Mouse (Mus musculus): ENCODE results near the gene Arap1. TPM values are rescaled to one million over a fixed set of nuclear protein-coding genes. Genes with fewer than 3 reads are reported as not detected.

The Arap1 gene
- polyA plus RNA-seq, 1 experiment from 2014 or later: 10.6 TPM

DNA sequence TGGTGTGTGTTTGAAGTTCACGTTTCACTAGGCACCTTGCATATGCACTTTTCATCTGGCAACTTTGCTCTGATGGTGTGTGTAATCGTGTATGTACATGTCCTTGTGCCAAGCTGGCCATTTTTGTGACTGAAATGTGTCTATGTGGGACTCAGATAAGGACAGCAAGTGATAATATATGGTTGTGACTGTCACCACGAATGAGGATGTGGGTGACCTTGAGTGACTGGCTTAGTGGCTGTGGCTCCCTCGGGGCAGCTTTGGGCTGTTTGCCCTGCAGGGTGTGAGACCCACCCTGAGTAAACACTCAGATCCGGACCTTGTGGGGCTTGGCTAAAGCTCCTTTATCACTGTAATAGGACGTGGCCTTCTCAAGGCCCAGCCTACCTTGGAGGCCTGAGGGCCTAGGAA is 31.3 kb upstream of the Arap1 start:
- H3K4me3 ChIP-seq: no peak overlapping the region
- no peaks in the 10 kb centered on the region for H3K9me3 ChIP-seq
- ATAC-seq (replicated peaks): no peak
- H3K27ac ChIP-seq: no peak overlapping the region
- H3K4me2 ChIP-seq: no peak overlapping the region
- no peaks in the 10 kb centered on the region for H3K36me3 ChIP-seq (replicated peaks)
- 73% methylated on average over 6 of the region's 6 CpGs for WGBS
- peaks cover 16% of the 10 kb centered on the region for H3K27me3 ChIP-seq (replicated peaks)
- no peak overlapping the region for H3K9ac ChIP-seq
- peaks cover 10% of the 10 kb centered on the region for H3K4me1 ChIP-seq

DNA sequence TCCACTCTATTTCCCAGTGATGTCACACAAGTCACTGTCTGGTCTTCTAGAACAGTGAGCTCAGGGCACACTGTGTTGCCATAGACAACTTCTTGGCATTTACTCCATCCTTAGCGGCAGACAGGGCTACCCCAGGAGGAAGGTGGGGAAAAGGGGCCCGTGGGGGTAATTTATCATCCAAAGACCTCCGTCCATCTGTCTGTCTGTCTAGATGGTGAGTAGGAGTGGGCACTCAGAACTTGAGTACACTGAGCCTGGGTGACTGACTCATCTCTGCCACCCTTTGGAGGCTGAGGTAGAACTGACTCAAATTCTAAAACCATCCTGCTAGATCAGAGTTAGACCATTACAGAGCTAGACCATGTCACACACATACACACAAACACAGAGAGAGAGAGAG is 30.9 kb upstream of the Arap1 start, which contains the start of gene Stard10:
TSS of gene Stard10 (plus strand) at position 73 of the 400 bp plus-strand sequence.
- ATAC-seq (replicated peaks): no peak
- no peak within 1 kb of the TSS for H3K4me3 ChIP-seq
- no peaks in the 10 kb centered on the region for H3K36me3 ChIP-seq (replicated peaks)
- peaks cover 14% of the 10 kb centered on the region for H3K4me1 ChIP-seq
- H3K9ac ChIP-seq: no peak within 1 kb of the TSS
- 72% methylated on average over 3 of the region's 3 CpGs for WGBS
- no peak within 1 kb of the TSS for H3K27ac ChIP-seq
- H3K27me3 ChIP-seq (replicated peaks): peaks cover 18% of the 10 kb centered on the region
- no peak within 1 kb of the TSS for H3K4me2 ChIP-seq
- H3K9me3 ChIP-seq: no peaks in the 10 kb centered on the region

DNA sequence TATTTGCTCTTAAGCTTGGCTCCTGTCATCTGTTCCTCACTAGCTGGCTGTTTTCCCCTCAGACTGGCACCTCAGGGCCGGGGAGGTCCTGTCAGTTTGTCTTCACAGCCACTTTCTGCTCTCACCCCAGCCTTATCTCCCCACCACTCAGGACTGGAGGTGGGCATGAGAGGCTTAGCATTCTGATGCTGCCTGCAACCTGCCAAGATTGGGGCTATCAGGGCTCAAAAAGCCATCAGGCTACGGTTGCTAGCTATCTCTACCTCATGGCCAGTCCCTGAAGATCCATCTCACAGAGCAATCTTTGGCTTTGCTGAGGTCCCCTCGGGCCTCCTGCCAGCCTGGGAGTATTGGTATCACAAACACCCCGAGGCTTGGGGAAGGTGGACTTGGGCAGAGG is 29.0 kb upstream of the Arap1 start:
- H3K4me1 ChIP-seq: peaks cover 20% of the 10 kb centered on the region
- no peak overlapping the region for H3K9ac ChIP-seq
- no peak overlapping the region for H3K4me2 ChIP-seq
- no peak overlapping the region for H3K4me3 ChIP-seq
- WGBS: 66% methylated on average over 4 of the region's 4 CpGs
- ATAC-seq (replicated peaks): no peak
- H3K27me3 ChIP-seq (replicated peaks): peaks cover 19% of the 10 kb centered on the region
- no peaks in the 10 kb centered on the region for H3K36me3 ChIP-seq (replicated peaks)
- no peaks in the 10 kb centered on the region for H3K9me3 ChIP-seq
- H3K27ac ChIP-seq: no peak overlapping the region

DNA sequence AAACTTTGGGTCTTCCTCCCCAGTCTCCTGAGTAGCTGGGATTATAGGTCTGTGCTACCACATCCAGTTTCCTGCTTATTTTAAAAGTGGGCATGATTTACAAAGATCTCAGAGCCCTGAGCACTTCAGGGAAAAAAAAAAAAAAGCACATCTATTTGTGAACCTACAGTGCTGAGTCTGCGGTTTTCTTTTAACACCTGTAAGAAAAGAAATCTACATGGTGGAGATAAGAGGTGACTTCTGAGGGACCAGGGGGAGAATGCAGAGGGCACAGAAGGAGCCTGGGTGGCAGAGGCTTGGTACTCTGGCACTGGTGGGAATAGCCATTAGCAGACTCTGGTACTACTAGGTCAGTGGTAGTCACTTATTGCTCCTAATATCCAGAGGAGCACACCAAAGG is 28.1 kb upstream of the Arap1 start:
- H3K9ac ChIP-seq: no peak overlapping the region
- peaks cover 20% of the 10 kb centered on the region for H3K4me1 ChIP-seq
- H3K9me3 ChIP-seq: no peaks in the 10 kb centered on the region
- H3K4me2 ChIP-seq: peak overlapping the region; percentile 100; the same call in 1 of the 2 replicates
- ATAC-seq (replicated peaks): no peak
- H3K27me3 ChIP-seq (replicated peaks): peaks cover 19% of the 10 kb centered on the region
- H3K36me3 ChIP-seq (replicated peaks): no peaks in the 10 kb centered on the region
- WGBS: 94% methylated on average over 1 of the region's 1 CpGs
- no peak overlapping the region for H3K27ac ChIP-seq
- no peak overlapping the region for H3K4me3 ChIP-seq

DNA sequence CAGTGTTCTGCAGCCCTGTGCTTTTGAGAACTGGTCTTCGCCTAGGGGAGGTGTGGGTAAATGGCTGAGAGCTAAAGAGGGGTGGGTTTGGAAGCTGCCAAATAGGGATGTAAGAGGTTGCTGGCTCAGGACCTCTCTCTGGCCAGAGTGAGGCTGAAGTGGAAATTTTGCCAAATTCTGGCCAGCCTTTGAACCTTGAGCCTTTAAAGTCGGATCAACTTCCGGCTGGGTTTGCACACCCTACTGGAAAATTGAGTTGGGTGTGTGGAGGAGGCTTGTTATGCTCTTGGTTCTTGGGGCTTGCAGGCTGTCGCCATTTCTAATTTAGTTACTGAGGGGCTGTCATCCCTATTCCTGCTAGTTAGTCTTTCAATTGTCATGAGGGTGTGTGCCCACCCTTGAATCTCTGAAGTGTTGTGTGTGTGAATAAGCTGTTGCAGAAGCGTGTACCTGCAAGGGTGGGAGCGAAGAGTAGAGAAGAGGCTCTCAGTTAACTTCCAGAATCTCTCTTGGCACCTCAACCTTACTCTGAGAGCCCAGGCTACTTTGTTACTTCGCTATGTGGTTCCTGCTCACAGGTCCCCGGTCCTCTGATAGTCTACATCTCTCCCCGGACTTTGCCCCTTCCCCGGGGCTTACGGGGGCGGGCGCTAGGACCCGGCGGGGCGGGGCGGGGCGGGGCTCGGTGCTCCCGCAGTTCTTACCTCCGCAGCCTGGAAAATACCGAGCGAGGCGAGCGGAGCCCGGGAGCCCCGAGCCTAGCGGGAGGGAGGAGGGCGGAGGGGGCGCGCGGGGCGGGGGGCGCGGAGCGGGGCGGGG is 27.3 kb upstream of the Arap1 start:
- peak; percentile 79 for ATAC-seq (replicated peaks)
- Histone ChIP-seq H3K4me2 (peak overlapping the region; percentile 100), H3K9ac (peak overlapping the region; percentile 65), H3K27ac (no peak overlapping the region), H3K27me3 (replicated peaks) (peaks cover 19% of the 10 kb centered on the region), H3K4me3 (peak overlapping the region; percentile 85), H3K9me3 (no peaks in the 10 kb centered on the region), H3K36me3 (replicated peaks) (no peaks in the 10 kb centered on the region), H3K4me1 (peaks cover 20% of the 10 kb centered on the region)
- 6% methylated on average over 35 of the region's 37 CpGs for WGBS

DNA sequence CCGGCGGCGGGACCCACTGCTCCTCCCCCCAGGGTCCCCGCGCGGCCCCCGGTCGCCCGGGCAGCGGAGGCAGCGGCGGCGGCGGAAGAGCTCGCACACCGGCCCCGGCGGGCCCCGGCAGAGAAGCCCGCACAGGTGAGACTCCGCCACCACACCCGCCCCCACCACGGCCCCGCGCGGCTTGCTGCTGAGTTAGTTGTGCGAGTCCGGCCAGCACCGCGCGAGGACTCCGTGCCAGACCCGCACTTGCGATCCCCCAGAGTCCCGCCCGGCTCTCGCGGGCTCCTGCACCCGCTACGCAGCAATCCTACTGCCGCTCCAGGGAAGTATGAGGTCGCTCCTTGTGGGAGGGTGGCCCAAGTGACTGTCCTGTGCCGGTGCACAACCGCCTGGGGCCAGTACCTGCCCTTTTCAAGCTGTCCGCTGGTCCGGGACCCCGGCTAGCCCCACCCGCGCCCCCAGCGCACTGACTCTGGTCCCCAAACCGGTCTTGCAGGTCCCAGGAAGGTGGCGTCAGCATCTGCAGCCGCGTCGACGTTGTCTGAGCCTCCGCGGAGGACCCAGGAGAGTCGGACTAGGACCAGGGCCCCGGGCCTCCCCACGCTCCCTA is 26.5 kb upstream of the Arap1 start:
- H3K4me2 ChIP-seq: peak overlapping the region; percentile 100
- no peaks in the 10 kb centered on the region for H3K9me3 ChIP-seq
- H3K9ac ChIP-seq: peak overlapping the region; percentile 65
- H3K36me3 ChIP-seq (replicated peaks): no peaks in the 10 kb centered on the region
- no peak overlapping the region for H3K27ac ChIP-seq
- peaks cover 19% of the 10 kb centered on the region for H3K27me3 ChIP-seq (replicated peaks)
- WGBS: 1% methylated on average over 49 of the region's 61 CpGs
- peaks cover 20% of the 10 kb centered on the region for H3K4me1 ChIP-seq
- H3K4me3 ChIP-seq: peak overlapping the region; percentile 85
- ATAC-seq (replicated peaks): peak; percentile 75

DNA sequence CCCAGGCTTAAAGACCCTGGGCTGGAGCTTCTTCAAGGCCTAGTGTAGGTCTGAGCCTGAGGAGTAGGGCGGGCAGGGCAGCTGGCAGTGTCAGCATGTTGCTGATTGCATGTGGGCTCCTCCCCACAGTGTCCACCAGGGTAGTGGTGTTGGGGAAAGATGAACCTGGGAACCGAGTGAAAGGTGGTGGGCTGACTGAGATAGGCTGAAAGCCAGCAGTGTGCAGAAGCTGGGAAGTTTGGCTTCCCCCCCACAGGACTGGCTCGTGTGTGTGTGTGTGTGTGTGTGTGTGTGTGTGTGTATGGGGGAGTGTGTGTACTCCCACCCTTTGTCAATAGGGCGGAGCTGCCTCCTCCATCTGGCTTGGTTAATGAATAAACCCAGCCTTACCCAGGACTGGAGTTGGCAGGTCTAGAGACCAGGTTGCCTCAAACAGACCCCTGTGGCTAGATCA is 24.7 kb upstream of the Arap1 start:
- Histone ChIP-seq H3K4me3 (no peak overlapping the region), H3K4me2 (no peak overlapping the region), H3K27ac (no peak overlapping the region), H3K9ac (no peak overlapping the region), H3K27me3 (replicated peaks) (peaks cover 19% of the 10 kb centered on the region), H3K36me3 (replicated peaks) (no peaks in the 10 kb centered on the region), H3K4me1 (peaks cover 21% of the 10 kb centered on the region), H3K9me3 (no peaks in the 10 kb centered on the region)
- no peak for ATAC-seq (replicated peaks)
- 68% methylated on average over 4 of the region's 4 CpGs for WGBS

DNA sequence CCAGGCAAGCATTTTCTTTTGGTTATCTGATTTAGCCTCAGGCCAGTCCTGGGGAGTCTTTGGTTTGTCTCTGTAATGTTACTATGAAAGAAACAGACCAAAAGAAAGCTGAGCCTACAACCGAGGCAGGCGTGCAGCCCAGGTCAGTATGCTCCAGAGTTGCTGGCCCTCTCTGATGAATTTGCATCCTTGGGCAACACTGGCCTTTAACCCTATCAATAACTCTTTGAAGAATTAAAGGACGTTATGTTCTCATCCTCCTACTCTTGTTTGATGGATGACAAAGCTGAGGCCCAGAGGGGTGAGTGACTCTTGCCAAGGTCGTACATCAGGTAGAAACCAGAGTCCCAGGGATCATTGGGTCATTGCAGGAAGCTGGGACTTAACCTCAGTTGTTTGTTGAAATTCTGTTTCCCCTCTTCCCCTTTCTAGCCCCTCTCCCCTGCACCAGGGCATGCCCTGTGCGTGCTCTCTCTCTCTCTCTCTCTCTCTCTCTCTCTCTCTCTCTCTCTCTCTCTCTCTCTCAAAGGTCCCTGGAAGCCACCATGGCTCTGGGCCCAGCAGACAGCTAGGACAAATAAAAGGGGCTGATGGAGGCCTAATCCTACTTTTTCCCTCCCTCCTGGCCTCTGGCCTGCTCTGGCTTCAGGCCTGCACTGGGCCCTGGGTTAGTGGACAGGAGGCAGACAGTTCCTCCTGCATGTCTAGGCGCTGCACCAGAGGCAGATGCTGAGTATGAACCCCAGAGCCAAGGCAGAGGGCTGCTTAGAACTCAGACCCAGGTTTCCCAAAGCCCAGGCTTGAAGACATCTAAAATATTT is 23.5 kb upstream of the Arap1 start:
- Histone ChIP-seq H3K36me3 (replicated peaks) (no peaks in the 10 kb centered on the region), H3K4me1 (peaks cover 33% of the 10 kb centered on the region), H3K27me3 (replicated peaks) (peaks cover 16% of the 10 kb centered on the region), H3K9ac (no peak overlapping the region), H3K4me2 (no peak overlapping the region), H3K9me3 (no peaks in the 10 kb centered on the region), H3K27ac (no peak overlapping the region), H3K4me3 (no peak overlapping the region)
- 64% methylated on average over 6 of the region's 6 CpGs for WGBS
- no peak for ATAC-seq (replicated peaks)

DNA sequence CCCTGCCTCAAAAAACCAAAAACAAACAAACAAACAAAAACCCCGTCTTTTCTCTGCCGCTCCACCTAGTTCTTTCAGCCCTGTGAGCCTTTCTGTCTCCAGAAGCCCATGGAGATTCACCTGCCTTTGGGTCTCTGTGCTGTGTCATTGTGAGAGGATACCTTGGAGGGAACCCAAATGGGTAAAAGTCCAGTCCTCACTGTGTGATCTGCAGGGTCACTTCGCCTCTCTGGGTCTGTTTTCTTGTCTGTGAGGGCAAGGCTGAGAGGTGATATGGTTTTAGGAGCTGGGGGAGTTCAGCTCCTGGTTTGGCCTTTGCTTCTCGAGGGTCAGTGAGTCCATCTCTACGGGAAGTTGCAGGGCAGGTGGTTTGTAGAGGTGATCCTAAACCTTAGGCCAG is 21.9 kb upstream of the Arap1 start:
- Histone ChIP-seq H3K27ac (no peak overlapping the region), H3K36me3 (replicated peaks) (no peaks in the 10 kb centered on the region), H3K9me3 (no peaks in the 10 kb centered on the region), H3K9ac (no peak overlapping the region), H3K4me2 (no peak overlapping the region), H3K27me3 (replicated peaks) (0 out of 2 replicates have a peak, but pooled peaks cover 3% of the 10 kb centered on the region), H3K4me3 (no peak overlapping the region), H3K4me1 (peaks cover 29% of the 10 kb centered on the region)
- 87% methylated on average over 5 of the region's 5 CpGs for WGBS
- ATAC-seq (replicated peaks): no peak

DNA sequence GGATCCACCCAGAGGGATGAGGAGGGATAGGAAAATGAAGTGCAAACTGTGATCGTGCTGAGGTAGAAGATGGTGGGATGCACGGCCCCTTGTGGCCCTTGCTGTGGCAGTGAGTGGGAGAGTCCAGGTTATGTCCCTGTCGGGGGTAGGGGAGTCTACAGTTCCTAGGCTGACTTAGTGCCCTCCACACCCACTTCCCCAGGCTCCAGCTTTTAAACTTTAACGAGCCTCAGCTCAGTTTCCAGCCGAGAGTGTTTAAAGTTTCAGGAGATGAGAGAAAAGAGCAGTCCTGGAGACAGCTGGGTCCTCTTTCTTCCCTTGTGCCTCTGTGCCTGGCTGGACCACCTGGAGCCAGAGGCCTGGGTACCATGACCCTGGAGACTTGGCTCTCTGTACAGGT is 20.6 kb upstream of the Arap1 start:
- Histone ChIP-seq H3K36me3 (replicated peaks) (no peaks in the 10 kb centered on the region), H3K9me3 (no peaks in the 10 kb centered on the region), H3K4me3 (no peak overlapping the region), H3K27me3 (replicated peaks) (no peaks in the 10 kb centered on the region), H3K4me1 (peaks cover 20% of the 10 kb centered on the region), H3K4me2 (no peak overlapping the region), H3K27ac (no peak overlapping the region), H3K9ac (no peak overlapping the region)
- 55% methylated on average over 5 of the region's 5 CpGs for WGBS
- ATAC-seq (replicated peaks): no peak

DNA sequence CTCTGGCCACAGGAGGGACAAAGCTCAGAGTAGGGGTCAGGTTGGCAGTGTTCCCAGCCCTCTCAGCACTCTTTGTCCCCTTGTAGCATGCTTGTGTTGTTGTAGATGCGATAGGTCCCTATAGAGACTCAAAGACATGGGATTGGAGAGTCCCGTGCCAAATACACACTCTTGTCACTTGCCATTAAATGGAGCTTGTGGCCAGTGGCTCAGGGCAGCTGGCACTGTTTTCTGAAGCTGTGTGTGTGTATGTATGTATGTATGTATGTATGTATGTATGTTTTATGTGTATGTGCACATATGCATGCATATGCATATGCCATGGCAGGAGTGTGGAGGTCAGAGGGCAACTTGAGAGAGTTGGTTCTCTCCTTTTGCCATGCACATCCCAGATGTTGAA is 20.1 kb upstream of the Arap1 start:
- Histone ChIP-seq H3K9ac (no peak overlapping the region), H3K36me3 (replicated peaks) (no peaks in the 10 kb centered on the region), H3K4me1 (peaks cover 17% of the 10 kb centered on the region), H3K9me3 (no peaks in the 10 kb centered on the region), H3K4me3 (no peak overlapping the region), H3K4me2 (no peak overlapping the region), H3K27me3 (replicated peaks) (no peaks in the 10 kb centered on the region), H3K27ac (no peak overlapping the region)
- no peak for ATAC-seq (replicated peaks)
- 83% methylated on average over 2 of the region's 2 CpGs for WGBS

DNA sequence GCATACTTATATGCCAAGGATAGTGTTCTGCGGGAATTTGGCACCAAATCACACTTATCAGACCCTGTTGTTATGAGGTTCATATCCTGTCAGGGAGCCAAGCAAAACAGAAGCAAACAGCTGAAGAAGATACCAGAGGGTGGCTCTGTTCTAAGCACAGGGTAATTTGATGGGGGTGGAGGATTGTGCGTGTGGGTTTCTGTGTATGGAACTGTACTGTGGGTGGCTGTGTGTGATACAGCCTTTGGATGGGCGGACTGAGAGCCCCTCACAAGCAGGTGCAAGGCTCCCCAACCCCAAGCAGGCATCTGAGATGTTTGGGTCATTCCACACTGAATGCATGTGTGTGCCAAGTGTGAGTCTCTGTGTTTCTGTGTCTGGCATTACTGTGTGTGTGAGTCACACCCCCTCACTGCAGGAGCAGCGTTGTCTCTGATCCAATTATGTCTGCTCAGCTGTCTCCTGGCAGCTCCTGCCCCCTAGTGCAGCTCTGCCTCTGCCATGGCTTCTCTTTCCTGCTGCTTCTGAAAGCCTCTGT is 19.2 kb upstream of the Arap1 start:
- Histone ChIP-seq H3K4me2 (no peak overlapping the region), H3K36me3 (replicated peaks) (no peaks in the 10 kb centered on the region), H3K27ac (0 out of 2 replicates have a peak overlapping the region, but pooled peaks have one; percentile 25), H3K4me1 (peaks cover 17% of the 10 kb centered on the region), H3K9ac (no peak overlapping the region), H3K4me3 (no peak overlapping the region), H3K27me3 (replicated peaks) (no peaks in the 10 kb centered on the region), H3K9me3 (no peaks in the 10 kb centered on the region)
- ATAC-seq (replicated peaks): peak; percentile 62; the same call in 1 of the 2 replicates
- WGBS: 63% methylated on average over 4 of the region's 4 CpGs
